Mouse (Mus musculus): Measurements from ENCODE around the gene 4930505A04Rik.

DNA sequence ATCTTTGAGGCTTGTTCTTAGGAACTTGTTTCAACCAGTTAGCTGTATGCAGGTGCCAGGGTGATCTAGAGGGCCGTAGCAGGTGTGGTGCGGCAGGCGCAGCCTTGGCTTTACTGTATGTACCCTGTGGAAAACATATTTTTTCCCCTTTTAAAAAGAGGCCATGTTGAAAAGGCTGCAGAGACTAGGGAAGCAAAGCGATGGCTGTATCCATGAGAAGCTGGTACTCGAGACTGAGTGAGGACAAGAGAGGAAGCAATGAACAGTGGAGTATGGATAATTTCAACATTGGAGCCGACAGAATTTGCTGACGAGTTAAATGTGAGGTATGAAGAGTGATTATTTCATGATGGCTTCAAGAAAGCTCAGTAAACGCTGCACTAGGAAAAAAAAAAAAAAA lies 440 bp downstream of the 4930505A04Rik start:
- TF ChIP-seq CTCF (IDR thresholded peaks at IDR 0.05; ENCODE audit: control insufficient read depth, insufficient read depth, insufficient read length) (no peak), MYOG (IDR thresholded peaks at IDR 0.05; ENCODE audit: control insufficient read depth, extremely low read depth, insufficient read length) (no peak), MAX (IDR thresholded peaks at IDR 0.05) (no peak), USF1 (IDR thresholded peaks at IDR 0.05; ENCODE audit: low read depth) (no peak), CEBPB (IDR thresholded peaks at IDR 0.05; ENCODE audit: low read depth) (no peak), MYOD1 (IDR thresholded peaks at IDR 0.05; ENCODE audit: control insufficient read depth, insufficient read length, low read depth) (no peak)
